Mouse (Mus musculus) intestine, embryonic 15.5 days (tissue): ENCODE data around the gene Sgo2b. TPM values are rescaled to one million over a fixed set of nuclear protein-coding genes. Genes with fewer than 3 reads are reported as not detected.
"Not testable (repeated sequence)": the region's sequence is repeated elsewhere in the genome, so short reads cannot be mapped to it uniquely, and the experiment has no call there.

Source experiments
- ATAC-seq: fragments of 200-750 bp; cut with Nextera tagmentation; 2 replicates; pipeline ENCODE4 v1.8.0; 2017; ENCODE audit warnings: moderate TSS enrichment, moderate library complexity
- H3K27ac ChIP-seq: fragments of 300-500 bp; sonication (generic); 2 replicates; pipeline ENCODE4 v1.5.1; 2015; ENCODE audit warnings: mild to moderate bottlenecking, inconsistent platforms
- H3K27me3 ChIP-seq: fragments of 300-500 bp; sonication (generic); replicated peaks from 2 replicates; pipeline ENCODE4 v1.6.1; 2015; ENCODE audit warnings: inconsistent platforms
- H3K36me3 ChIP-seq: fragments of 300-500 bp; sonication (generic); 2 replicates; pipeline ENCODE4 v1.6.1; 2015; ENCODE audit warnings: inconsistent platforms
- H3K4me1 ChIP-seq: fragments of 300-500 bp; sonication (generic); replicated peaks from 2 replicates; pipeline ENCODE4 v1.6.1; 2015; ENCODE audit warnings: inconsistent platforms
- H3K4me2 ChIP-seq: fragments of 300-500 bp; sonication (generic); replicated peaks from 2 replicates; pipeline ENCODE4 v1.6.1; 2015; ENCODE audit warnings: mild to moderate bottlenecking, inconsistent platforms
- H3K4me3 ChIP-seq: fragments of 300-500 bp; sonication (generic); replicated peaks from 2 replicates; pipeline ENCODE4 v1.5.1; 2015; ENCODE audit warnings: inconsistent platforms
- H3K9ac ChIP-seq: fragments of 300-500 bp; sonication (generic); 2 replicates; pipeline ENCODE4 v1.6.1; 2015; ENCODE audit warnings: inconsistent platforms
- H3K9me3 ChIP-seq: fragments of 300-500 bp; sonication (generic); 2 replicates; pipeline ENCODE4 v1.6.1; 2016; ENCODE audit warnings: inconsistent platforms
- WGBS: fragments of 180-500 bp; shearing (Covaris S2); methylation state at CpG from one replicate; pipeline ENCODE4 v1.1.7; 2015; 5-methylcytosine and 5-hydroxymethylcytosine counted together
- polyA plus RNA-seq: library from polyadenylated mRNA; unstranded; fragments of >200 nt; fragmentation: Nextera tagmentation; extraction: Ambion mirVana; gene quantifications from 2 replicates; pipeline ENCODE4 v1.2.1, GENCODE M21; 2015

Sgo2b gene
- polyA plus RNA-seq: 0.05 TPM in 1 of 2 replicates, not detected in the other

- ATAC-seq: peak; percentile 44
- Histone ChIP-seq H3K27me3 (no peaks in the 10 kb centered on the region), H3K9me3 (no peaks in the 10 kb centered on the region), H3K4me3 (0 out of 2 replicates have a peak within 1 kb of the TSS, but pooled peaks have one; percentile 9), H3K4me1 (peaks cover 6% of the 10 kb centered on the region), H3K4me2 (peak within 1 kb of the TSS; percentile 59), H3K27ac (no peak within 1 kb of the TSS), H3K36me3 (no peaks in the 10 kb centered on the region), H3K9ac (peak within 1 kb of the TSS; percentile 13; the same call in 1 of the 2 replicates)
- WGBS: 13% methylated on average over 28 of the region's 30 CpGs
Observed at GRCm38 (mm10) chr8:63951626-63952377, at the start of gene Sgo2b. Sgo2b (minus strand) TSS chr8:63952248.

DNA sequence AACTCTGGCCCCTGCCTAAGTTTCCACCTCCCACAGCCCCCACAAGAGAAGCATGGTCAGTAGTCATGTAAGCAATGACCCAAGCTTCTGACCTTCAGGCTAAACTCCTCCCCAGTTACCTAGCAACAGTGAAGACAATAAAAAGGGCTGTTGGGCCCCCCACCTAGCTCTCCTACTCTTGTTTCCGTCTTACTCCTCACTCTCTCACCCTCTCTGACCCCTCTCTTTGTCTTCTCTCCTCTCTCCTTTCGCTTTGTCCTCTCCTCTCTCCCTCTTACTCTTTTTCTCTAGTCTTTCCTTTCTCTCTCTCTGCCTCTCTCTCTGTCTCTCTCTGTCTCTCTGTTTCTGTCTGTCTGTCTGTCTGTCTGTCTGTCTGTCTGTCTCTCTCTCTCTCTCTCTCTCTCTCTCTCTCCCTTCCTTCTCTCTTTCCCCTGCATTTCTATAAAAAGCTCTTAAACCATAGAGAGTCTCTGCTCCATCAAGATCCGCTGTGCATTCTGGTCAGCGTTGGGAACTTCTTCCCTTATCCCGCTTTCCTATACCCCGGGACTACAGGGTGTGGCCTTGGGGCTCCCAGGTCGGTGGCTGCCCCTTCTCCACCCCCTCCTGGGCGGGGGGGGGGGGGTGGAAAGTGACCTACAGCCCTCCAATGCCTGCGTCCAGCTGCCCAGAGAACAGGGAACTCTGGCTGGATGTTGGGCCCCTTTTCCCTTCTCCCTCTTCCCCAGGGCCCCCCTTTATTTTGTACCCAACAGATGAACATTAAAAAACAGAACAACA lies 18.8 kb upstream of the Sgo2b start:
- not testable (repeated sequence) for H3K4me3 ChIP-seq, ATAC-seq
- WGBS: 43% methylated on average over 9 of the region's 9 CpGs

GRCm38 (mm10) chr8:63961032-63961785 lies 9.2 kb upstream of the Sgo2b start:
- Histone ChIP-seq H3K9me3 (no peaks in the 10 kb centered on the region), H3K4me1 (no peaks in the 10 kb centered on the region), H3K9ac (no peak overlapping the region), H3K4me2 (no peak overlapping the region), H3K36me3 (no peaks in the 10 kb centered on the region), H3K4me3 (no peak overlapping the region), H3K27me3 (no peaks in the 10 kb centered on the region), H3K27ac (no peak overlapping the region)
- ATAC-seq: peak; percentile 80
- WGBS: 79% methylated on average over 3 of the region's 3 CpGs

More for the DNA sequence above, 18.8 kb upstream of the Sgo2b start:
- not testable (repeated sequence) for H3K36me3 ChIP-seq, H3K27ac ChIP-seq, H3K27me3 ChIP-seq, H3K4me2 ChIP-seq, H3K4me1 ChIP-seq, H3K9ac ChIP-seq, H3K9me3 ChIP-seq

GRCm38 (mm10) chr8:63953802-63954201 lies 1.8 kb upstream of the Sgo2b start:
- not testable (repeated sequence) for H3K4me2 ChIP-seq, H3K36me3 ChIP-seq, H3K27me3 ChIP-seq, H3K4me3 ChIP-seq, H3K9me3 ChIP-seq, H3K4me1 ChIP-seq, H3K9ac ChIP-seq, H3K27ac ChIP-seq
- ATAC-seq: peak; percentile 70
- 59% methylated on average over 4 of the region's 4 CpGs for WGBS

- Histone ChIP-seq H3K4me3 (no peak overlapping the region), H3K36me3 (no peaks in the 10 kb centered on the region), H3K9me3 (no peaks in the 10 kb centered on the region), H3K27ac (no peak overlapping the region), H3K27me3 (no peaks in the 10 kb centered on the region), H3K4me2 (no peak overlapping the region), H3K4me1 (no peaks in the 10 kb centered on the region), H3K9ac (no peak overlapping the region)
- no peak for ATAC-seq
- WGBS: 80% methylated on average over 7 of the region's 7 CpGs
Observed at GRCm38 (mm10) chr8:63933171-63933570, 18.9 kb downstream of the Sgo2b start.

GRCm38 (mm10) chr8:63929301-63930097 lies 22.5 kb downstream of the Sgo2b start:
- Histone ChIP-seq H3K9ac (no peak overlapping the region), H3K36me3 (no peaks in the 10 kb centered on the region), H3K27me3 (no peaks in the 10 kb centered on the region), H3K4me1 (no peaks in the 10 kb centered on the region), H3K9me3 (no peaks in the 10 kb centered on the region), H3K27ac (no peak overlapping the region), H3K4me3 (no peak overlapping the region), H3K4me2 (no peak overlapping the region)
- ATAC-seq: no peak
- 84% methylated on average over 3 of the region's 3 CpGs for WGBS

GRCm38 (mm10) chr8:63921257-63921960 lies 30.6 kb downstream of the Sgo2b start:
- H3K9ac ChIP-seq: no peak overlapping the region
- no peaks in the 10 kb centered on the region for H3K27me3 ChIP-seq
- no peaks in the 10 kb centered on the region for H3K4me1 ChIP-seq
- H3K36me3 ChIP-seq: no peaks in the 10 kb centered on the region
- ATAC-seq: peak; percentile 68
- no peak overlapping the region for H3K4me2 ChIP-seq
- H3K9me3 ChIP-seq: no peaks in the 10 kb centered on the region
- no peak overlapping the region for H3K27ac ChIP-seq
- 28% methylated on average over 4 of the region's 4 CpGs for WGBS
- no peak overlapping the region for H3K4me3 ChIP-seq

DNA sequence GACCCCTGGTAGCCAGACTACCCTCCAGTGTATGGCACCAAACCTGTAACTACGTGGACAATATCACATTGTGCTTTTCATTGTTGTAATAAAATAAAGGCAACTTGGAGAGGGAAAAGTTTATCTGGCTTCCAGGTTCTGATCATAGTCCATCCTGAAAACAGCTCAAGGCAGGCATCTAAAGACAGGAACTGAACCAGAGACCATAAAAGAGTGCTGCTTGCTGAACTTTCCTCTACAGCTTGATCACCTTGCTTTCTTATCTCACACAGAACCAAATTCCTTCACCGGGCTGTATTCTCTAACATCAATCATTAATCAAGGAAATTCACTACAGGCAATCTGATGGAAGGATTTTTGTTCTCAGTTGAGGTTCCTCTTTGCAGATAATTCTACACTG lies 57.0 kb downstream of the Sgo2b start:
- Histone ChIP-seq H3K4me3 (no peak overlapping the region), H3K27ac (no peak overlapping the region), H3K27me3 (no peaks in the 10 kb centered on the region), H3K9me3 (no peaks in the 10 kb centered on the region), H3K9ac (no peak overlapping the region), H3K4me2 (no peak overlapping the region), H3K4me1 (no peaks in the 10 kb centered on the region), H3K36me3 (no peaks in the 10 kb centered on the region)
- ATAC-seq: no peak
- 59% methylated on average over 2 of the region's 2 CpGs for WGBS

GRCm38 (mm10) chr8:63878353-63878752 lies 73.7 kb downstream of the Sgo2b start:
- Histone ChIP-seq H3K9me3 (no peaks in the 10 kb centered on the region), H3K4me2 (no peak overlapping the region)
- ATAC-seq: no peak

GRCm38 (mm10) chr8:63877393-63877792 lies 74.7 kb downstream of the Sgo2b start:
- Histone ChIP-seq H3K4me1 (no peaks in the 10 kb centered on the region), H3K27ac (no peak overlapping the region), H3K9me3 (no peaks in the 10 kb centered on the region), H3K9ac (no peak overlapping the region), H3K27me3 (no peaks in the 10 kb centered on the region), H3K4me2 (no peak overlapping the region), H3K36me3 (no peaks in the 10 kb centered on the region), H3K4me3 (no peak overlapping the region)
- peak; percentile 82 for ATAC-seq
- 6% methylated on average over 6 of the region's 6 CpGs for WGBS

More at GRCm38 (mm10) chr8:63878353-63878752, 73.7 kb downstream of the Sgo2b start:
- no peaks in the 10 kb centered on the region for H3K4me1 ChIP-seq
- H3K27ac ChIP-seq: no peak overlapping the region
- H3K9ac ChIP-seq: no peak overlapping the region
- H3K36me3 ChIP-seq: no peaks in the 10 kb centered on the region
- H3K4me3 ChIP-seq: no peak overlapping the region
- 84% methylated on average over 4 of the region's 4 CpGs for WGBS
- H3K27me3 ChIP-seq: no peaks in the 10 kb centered on the region

DNA sequence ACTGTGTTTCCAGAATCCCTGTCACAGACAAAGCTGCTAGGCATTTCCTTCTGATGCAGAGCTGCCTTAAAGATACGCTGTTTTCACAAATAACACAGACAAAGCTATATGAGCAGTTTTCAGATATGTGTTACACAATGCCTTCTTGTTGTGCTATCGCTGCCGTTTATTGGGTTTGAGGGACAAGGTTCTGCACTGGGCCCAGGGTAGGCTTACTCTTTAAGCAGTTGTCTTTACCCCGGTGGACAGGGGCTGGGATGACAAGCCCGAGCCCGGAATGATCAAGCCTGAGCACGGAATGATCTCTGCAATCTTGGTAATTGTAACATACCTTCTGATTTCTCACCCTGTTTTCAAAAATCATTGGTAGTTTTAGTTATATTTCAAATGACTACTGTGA lies 75.1 kb downstream of the Sgo2b start:
- Histone ChIP-seq H3K36me3 (no peaks in the 10 kb centered on the region), H3K9ac (no peak overlapping the region), H3K4me2 (no peak overlapping the region), H3K4me3 (no peak overlapping the region), H3K9me3 (no peaks in the 10 kb centered on the region), H3K27ac (no peak overlapping the region), H3K4me1 (no peaks in the 10 kb centered on the region), H3K27me3 (no peaks in the 10 kb centered on the region)
- 0 out of 2 replicates have a peak, but pooled peaks have one; percentile 39 for ATAC-seq
- 88% methylated on average over 7 of the region's 7 CpGs for WGBS
